Mouse (Mus musculus): ENCODE measurements at regions not wholly inside any gene's neighbourhood (a gene's known extent, or its start where the extent isn't known, plus 50 kb on each side); places are given as distances from the start of the nearest gene placed in this dataset.

GRCm38 (mm10) chr14:74229560-74230187 lies 411.0 kb upstream of the Htr2a start:
- no peak for TF ChIP-seq GATA4 (IDR thresholded peaks at IDR 0.05; ENCODE audit: insufficient replicate concordance, low read length)

- no peak for TF ChIP-seq GATA4 (IDR thresholded peaks at IDR 0.05; ENCODE audit: insufficient replicate concordance, low read length)
Observed at GRCm38 (mm10) chr14:74240212-74240611, 400.4 kb upstream of the Htr2a start.

GRCm38 (mm10) chr14:74249263-74249878 lies 391.3 kb upstream of the Htr2a start:
- no peak for TF ChIP-seq GATA4 (IDR thresholded peaks at IDR 0.05; ENCODE audit: insufficient replicate concordance, low read length)

GRCm38 (mm10) chr14:74250021-74250420 lies 390.6 kb upstream of the Htr2a start:
- TF ChIP-seq GATA4 (IDR thresholded peaks at IDR 0.05; ENCODE audit: insufficient replicate concordance, low read length): no peak

GRCm38 (mm10) chr14:74252189-74253145 lies 388.2 kb upstream of the Htr2a start:
- TF ChIP-seq GATA4 (IDR thresholded peaks at IDR 0.05; ENCODE audit: insufficient replicate concordance, low read length): no peak

GRCm38 (mm10) chr14:74255000-74255399 lies 385.6 kb upstream of the Htr2a start:
- no peak for TF ChIP-seq GATA4 (IDR thresholded peaks at IDR 0.05; ENCODE audit: insufficient replicate concordance, low read length)

- no peak for TF ChIP-seq GATA4 (IDR thresholded peaks at IDR 0.05; ENCODE audit: insufficient replicate concordance, low read length)
Observed at GRCm38 (mm10) chr14:74259437-74259836, 381.2 kb upstream of the Htr2a start.

GRCm38 (mm10) chr14:74267086-74267485 lies 373.6 kb upstream of the Htr2a start:
- TF ChIP-seq GATA4 (IDR thresholded peaks at IDR 0.05; ENCODE audit: insufficient replicate concordance, low read length): no peak

- no peak for TF ChIP-seq GATA4 (IDR thresholded peaks at IDR 0.05; ENCODE audit: insufficient replicate concordance, low read length)
Observed at GRCm38 (mm10) chr14:74294560-74294959, 346.1 kb upstream of the Htr2a start.

GRCm38 (mm10) chr14:74304483-74304882 lies 336.2 kb upstream of the Htr2a start:
- TF ChIP-seq GATA4 (IDR thresholded peaks at IDR 0.05; ENCODE audit: insufficient replicate concordance, low read length): no peak

- TF ChIP-seq GATA4 (IDR thresholded peaks at IDR 0.05; ENCODE audit: insufficient replicate concordance, low read length): no peak
Observed at GRCm38 (mm10) chr14:74306717-74307307, 333.8 kb upstream of the Htr2a start.

- TF ChIP-seq GATA4 (IDR thresholded peaks at IDR 0.05; ENCODE audit: insufficient replicate concordance, low read length): no peak
Observed at GRCm38 (mm10) chr14:74327291-74327690, 313.3 kb upstream of the Htr2a start.

GRCm38 (mm10) chr14:74350751-74351150 lies 289.9 kb upstream of the Htr2a start:
- TF ChIP-seq GATA4 (IDR thresholded peaks at IDR 0.05; ENCODE audit: insufficient replicate concordance, low read length): no peak

GRCm38 (mm10) chr14:74352286-74352685 lies 288.4 kb upstream of the Htr2a start:
- no peak for TF ChIP-seq GATA4 (IDR thresholded peaks at IDR 0.05; ENCODE audit: insufficient replicate concordance, low read length)

GRCm38 (mm10) chr14:74358730-74359444 lies 281.8 kb upstream of the Htr2a start:
- no peak for TF ChIP-seq GATA4 (IDR thresholded peaks at IDR 0.05; ENCODE audit: insufficient replicate concordance, low read length)
